Mouse (Mus musculus): ENCODE measurements at regions not wholly inside any gene's neighbourhood (a gene's known extent, or its start where the extent isn't known, plus 50 kb on each side); places are given as distances from the start of the nearest gene placed in this dataset.
"Not testable (repeated sequence)": the region's sequence is repeated elsewhere in the genome, so short reads cannot be mapped to it uniquely, and the experiment has no call there.

GRCm38 (mm10) chr14:13055198-13055597 is 229.4 kb upstream of the Synpr start:
- H3K4me1 ChIP-seq (ENCODE audit: control insufficient read depth, insufficient read depth, low read length), result no peaks in the 10 kb centered on the region
- no peak overlapping the region for H3K4me2 ChIP-seq (ENCODE audit: low read depth, low read length)
- H3K27me3 ChIP-seq (ENCODE audit: control insufficient read depth, insufficient read depth, low read length), result no peaks in the 10 kb centered on the region
- H3K9ac ChIP-seq (replicated peaks; ENCODE audit: low read length), result no peak overlapping the region
- 78% methylated on average over 2 of the region's 2 CpGs for WGBS
- H3K9me3 ChIP-seq (replicated peaks; ENCODE audit: control insufficient read depth, low read length), result no peaks in the 10 kb centered on the region
- no peaks in the 10 kb centered on the region for H3K36me3 ChIP-seq (replicated peaks; ENCODE audit: control insufficient read depth, insufficient read depth, low read depth, low read length)
- no peak for ATAC-seq (replicated peaks; ENCODE audit: insufficient number of reproducible peaks, low FRiP score, low TSS enrichment, low read depth)
- no peak overlapping the region for H3K27ac ChIP-seq (replicated peaks; ENCODE audit: low read depth, low read length)
- H3K4me3 ChIP-seq (ENCODE audit: low read depth, low read length), result no peak overlapping the region
- no peak for DNase-seq (ENCODE audit: low spot score)

- not testable (repeated sequence) for H3K36me3 ChIP-seq (replicated peaks; ENCODE audit: control insufficient read depth, insufficient read depth, low read depth, low read length); H3K27me3 ChIP-seq (ENCODE audit: control insufficient read depth, insufficient read depth, low read length); ATAC-seq (replicated peaks; ENCODE audit: insufficient number of reproducible peaks, low FRiP score, low TSS enrichment, low read depth); H3K4me2 ChIP-seq (ENCODE audit: low read depth, low read length); DNase-seq (ENCODE audit: low spot score); H3K4me3 ChIP-seq (ENCODE audit: low read depth, low read length); H3K4me1 ChIP-seq (ENCODE audit: control insufficient read depth, insufficient read depth, low read length); H3K27ac ChIP-seq (replicated peaks; ENCODE audit: low read depth, low read length); H3K9me3 ChIP-seq (replicated peaks; ENCODE audit: control insufficient read depth, low read length); H3K9ac ChIP-seq (replicated peaks; ENCODE audit: low read length)
- WGBS, result 50% methylated on average over 3 of the region's 3 CpGs
Observed at GRCm38 (mm10) chr14:13042536-13042935, 219.7 kb upstream of the Cadps start.

GRCm38 (mm10) chr14:13041741-13042140 is 218.9 kb upstream of the Cadps start:
- WGBS, result 76% methylated on average over 1 of the region's 1 CpGs
- no peak for ATAC-seq (replicated peaks; ENCODE audit: insufficient number of reproducible peaks, low FRiP score, low TSS enrichment, low read depth)
- Histone ChIP-seq H3K27ac (replicated peaks; ENCODE audit: low read depth, low read length) (no peak overlapping the region), H3K9ac (replicated peaks; ENCODE audit: low read length) (no peak overlapping the region), H3K27me3 (ENCODE audit: control insufficient read depth, insufficient read depth, low read length) (no peaks in the 10 kb centered on the region), H3K9me3 (replicated peaks; ENCODE audit: control insufficient read depth, low read length) (no peaks in the 10 kb centered on the region), H3K4me2 (ENCODE audit: low read depth, low read length) (no peak overlapping the region), H3K36me3 (replicated peaks; ENCODE audit: control insufficient read depth, insufficient read depth, low read depth, low read length) (no peaks in the 10 kb centered on the region), H3K4me3 (ENCODE audit: low read depth, low read length) (no peak overlapping the region), H3K4me1 (ENCODE audit: control insufficient read depth, insufficient read depth, low read length) (no peaks in the 10 kb centered on the region)
- DNase-seq (ENCODE audit: low spot score), result no peak

- no peak overlapping the region for H3K27ac ChIP-seq (replicated peaks; ENCODE audit: low read depth, low read length)
Observed at GRCm38 (mm10) chr14:13040176-13040575, 217.3 kb upstream of the Cadps start.

GRCm38 (mm10) chr14:13037426-13037825 is 214.5 kb upstream of the Cadps start:
- no peak for DNase-seq (ENCODE audit: low spot score)
- Histone ChIP-seq H3K36me3 (replicated peaks; ENCODE audit: control insufficient read depth, insufficient read depth, low read depth, low read length) (no peaks in the 10 kb centered on the region), H3K27ac (replicated peaks; ENCODE audit: low read depth, low read length) (no peak overlapping the region), H3K4me3 (ENCODE audit: low read depth, low read length) (no peak overlapping the region), H3K27me3 (ENCODE audit: control insufficient read depth, insufficient read depth, low read length) (no peaks in the 10 kb centered on the region), H3K4me2 (ENCODE audit: low read depth, low read length) (no peak overlapping the region), H3K9me3 (replicated peaks; ENCODE audit: control insufficient read depth, low read length) (no peaks in the 10 kb centered on the region), H3K9ac (replicated peaks; ENCODE audit: low read length) (no peak overlapping the region), H3K4me1 (ENCODE audit: control insufficient read depth, insufficient read depth, low read length) (no peaks in the 10 kb centered on the region)
- 89% methylated on average over 2 of the region's 2 CpGs for WGBS
- no peak for ATAC-seq (replicated peaks; ENCODE audit: insufficient number of reproducible peaks, low FRiP score, low TSS enrichment, low read depth)

More at GRCm38 (mm10) chr14:13040176-13040575, 217.3 kb upstream of the Cadps start:
- Histone ChIP-seq H3K4me3 (ENCODE audit: low read depth, low read length) (no peak overlapping the region), H3K9me3 (replicated peaks; ENCODE audit: control insufficient read depth, low read length) (no peaks in the 10 kb centered on the region), H3K4me1 (ENCODE audit: control insufficient read depth, insufficient read depth, low read length) (no peaks in the 10 kb centered on the region), H3K36me3 (replicated peaks; ENCODE audit: control insufficient read depth, insufficient read depth, low read depth, low read length) (no peaks in the 10 kb centered on the region), H3K4me2 (ENCODE audit: low read depth, low read length) (no peak overlapping the region), H3K9ac (replicated peaks; ENCODE audit: low read length) (no peak overlapping the region), H3K27me3 (ENCODE audit: control insufficient read depth, insufficient read depth, low read length) (no peaks in the 10 kb centered on the region)
- no peak for ATAC-seq (replicated peaks; ENCODE audit: insufficient number of reproducible peaks, low FRiP score, low TSS enrichment, low read depth)
- no peak for DNase-seq (ENCODE audit: low spot score)
- 79% methylated on average over 2 of the region's 2 CpGs for WGBS

GRCm38 (mm10) chr14:13029794-13030193 is 206.9 kb upstream of the Cadps start:
- H3K9me3 ChIP-seq (replicated peaks; ENCODE audit: control insufficient read depth, low read length), result no peaks in the 10 kb centered on the region
- no peaks in the 10 kb centered on the region for H3K4me1 ChIP-seq (ENCODE audit: control insufficient read depth, insufficient read depth, low read length)
- no peak overlapping the region for H3K4me3 ChIP-seq (ENCODE audit: low read depth, low read length)
- H3K4me2 ChIP-seq (ENCODE audit: low read depth, low read length), result no peak overlapping the region
- no peaks in the 10 kb centered on the region for H3K27me3 ChIP-seq (ENCODE audit: control insufficient read depth, insufficient read depth, low read length)
- DNase-seq (ENCODE audit: low spot score), result no peak
- no peak overlapping the region for H3K27ac ChIP-seq (replicated peaks; ENCODE audit: low read depth, low read length)
- no peaks in the 10 kb centered on the region for H3K36me3 ChIP-seq (replicated peaks; ENCODE audit: control insufficient read depth, insufficient read depth, low read depth, low read length)
- WGBS, result 77% methylated on average over 2 of the region's 2 CpGs
- no peak overlapping the region for H3K9ac ChIP-seq (replicated peaks; ENCODE audit: low read length)
- no peak for ATAC-seq (replicated peaks; ENCODE audit: insufficient number of reproducible peaks, low FRiP score, low TSS enrichment, low read depth)

GRCm38 (mm10) chr14:13022744-13023143 is 199.9 kb upstream of the Cadps start:
- no peak overlapping the region for H3K27ac ChIP-seq (replicated peaks; ENCODE audit: low read depth, low read length)
- no peaks in the 10 kb centered on the region for H3K27me3 ChIP-seq (ENCODE audit: control insufficient read depth, insufficient read depth, low read length)
- H3K4me2 ChIP-seq (ENCODE audit: low read depth, low read length), result no peak overlapping the region
- no peak for ATAC-seq (replicated peaks; ENCODE audit: insufficient number of reproducible peaks, low FRiP score, low TSS enrichment, low read depth)
- H3K4me3 ChIP-seq (ENCODE audit: low read depth, low read length), result no peak overlapping the region
- H3K9me3 ChIP-seq (replicated peaks; ENCODE audit: control insufficient read depth, low read length), result no peaks in the 10 kb centered on the region
- DNase-seq (ENCODE audit: low spot score), result no peak
- no peak overlapping the region for H3K9ac ChIP-seq (replicated peaks; ENCODE audit: low read length)
- H3K36me3 ChIP-seq (replicated peaks; ENCODE audit: control insufficient read depth, insufficient read depth, low read depth, low read length), result no peaks in the 10 kb centered on the region
- H3K4me1 ChIP-seq (ENCODE audit: control insufficient read depth, insufficient read depth, low read length), result no peaks in the 10 kb centered on the region

GRCm38 (mm10) chr14:13011099-13011498 is 188.2 kb upstream of the Cadps start:
- Histone ChIP-seq H3K9ac (replicated peaks; ENCODE audit: low read length) (no peak overlapping the region), H3K4me3 (ENCODE audit: low read depth, low read length) (no peak overlapping the region), H3K4me2 (ENCODE audit: low read depth, low read length) (no peak overlapping the region), H3K36me3 (replicated peaks; ENCODE audit: control insufficient read depth, insufficient read depth, low read depth, low read length) (no peaks in the 10 kb centered on the region), H3K9me3 (replicated peaks; ENCODE audit: control insufficient read depth, low read length) (no peaks in the 10 kb centered on the region), H3K27ac (replicated peaks; ENCODE audit: low read depth, low read length) (no peak overlapping the region), H3K4me1 (ENCODE audit: control insufficient read depth, insufficient read depth, low read length) (no peaks in the 10 kb centered on the region), H3K27me3 (ENCODE audit: control insufficient read depth, insufficient read depth, low read length) (no peaks in the 10 kb centered on the region)
- 59% methylated on average over 3 of the region's 3 CpGs for WGBS
- no peak for DNase-seq (ENCODE audit: low spot score)
- no peak for ATAC-seq (replicated peaks; ENCODE audit: insufficient number of reproducible peaks, low FRiP score, low TSS enrichment, low read depth)
